Mouse (Mus musculus): ENCODE data around the gene Tmem231. TPM values are rescaled to one million over a fixed set of nuclear protein-coding genes. Genes with fewer than 3 reads are reported as not detected.

Gene Tmem231
- polyA plus RNA-seq, 1 experiment: 8.0 TPM

GRCm38 (mm10) chr8:111954844-111955594, 21.3 kb upstream of the Tmem231 start:
- no peaks in the 10 kb centered on the region for H3K4me1 ChIP-seq (ENCODE audit: control insufficient read depth, insufficient read depth, low read length)
- 75% methylated on average over 4 of the region's 4 CpGs for WGBS
- DNase-seq: no peak
- no peak overlapping the region for H3K4me3 ChIP-seq (replicated peaks; ENCODE audit: extremely low read depth, low read depth, low read length)
- TF ChIP-seq POLR2A (IDR thresholded peaks at IDR 0.05; ENCODE audit: borderline replicate concordance, extremely low read depth, low read depth, low read length): no peak
- TF ChIP-seq CTCF (IDR thresholded peaks at IDR 0.05; ENCODE audit: insufficient read depth, low read length): no peak

GRCm38 (mm10) chr8:111951936-111952335, 18.3 kb upstream of the Tmem231 start:
- TF ChIP-seq CTCF (IDR thresholded peaks at IDR 0.05; ENCODE audit: insufficient read depth, low read length): no peak
- no peak for TF ChIP-seq POLR2A (IDR thresholded peaks at IDR 0.05; ENCODE audit: borderline replicate concordance, extremely low read depth, low read depth, low read length)
- no peak overlapping the region for H3K4me3 ChIP-seq (replicated peaks; ENCODE audit: extremely low read depth, low read depth, low read length)
- 93% methylated on average over 5 of the region's 5 CpGs for WGBS
- no peaks in the 10 kb centered on the region; the same call in 1 of the 2 replicates for H3K4me1 ChIP-seq (ENCODE audit: control insufficient read depth, insufficient read depth, low read length)
- no peak for DNase-seq

DNA sequence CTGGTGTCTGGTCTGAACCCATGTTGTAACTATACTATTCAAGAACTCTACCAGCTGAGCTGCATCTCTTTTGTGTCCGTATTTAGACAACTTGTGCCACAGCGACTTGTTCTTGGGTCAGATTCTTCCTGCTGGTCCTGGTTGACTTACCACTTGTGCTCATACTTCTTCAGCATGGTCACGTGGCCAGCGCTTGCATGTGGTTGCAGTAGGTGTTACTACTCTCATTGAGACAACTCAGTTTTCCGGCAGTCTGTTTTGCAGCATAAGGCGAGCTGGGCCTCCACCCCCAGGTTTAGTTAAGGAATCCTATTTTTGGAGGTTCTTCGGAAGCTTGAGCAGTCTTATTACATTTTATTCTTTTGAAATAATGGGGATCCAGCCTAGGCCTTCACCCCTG, 17.6 kb upstream of the Tmem231 start:
- Histone ChIP-seq H3K4me1 (ENCODE audit: control insufficient read depth, insufficient read depth, low read length) (no peaks in the 10 kb centered on the region; the same call in 1 of the 2 replicates), H3K4me3 (replicated peaks; ENCODE audit: extremely low read depth, low read depth, low read length) (no peak overlapping the region)
- WGBS: 93% methylated on average over 7 of the region's 7 CpGs
- DNase-seq: no peak
- TF ChIP-seq CTCF (IDR thresholded peaks at IDR 0.05; ENCODE audit: insufficient read depth, low read length): no peak
- no peak for TF ChIP-seq POLR2A (IDR thresholded peaks at IDR 0.05; ENCODE audit: borderline replicate concordance, extremely low read depth, low read depth, low read length)

- no peaks in the 10 kb centered on the region; the same call in 1 of the 2 replicates for H3K4me1 ChIP-seq (ENCODE audit: control insufficient read depth, insufficient read depth, low read length)
- no peak overlapping the region for H3K4me3 ChIP-seq (replicated peaks; ENCODE audit: extremely low read depth, low read depth, low read length)
- no peak for DNase-seq
- TF ChIP-seq POLR2A (IDR thresholded peaks at IDR 0.05; ENCODE audit: borderline replicate concordance, extremely low read depth, low read depth, low read length) (no peak), CTCF (IDR thresholded peaks at IDR 0.05; ENCODE audit: insufficient read depth, low read length) (no peak)
- 73% methylated on average over 3 of the region's 3 CpGs for WGBS
Observed at GRCm38 (mm10) chr8:111950846-111951245, 17.2 kb upstream of the Tmem231 start.

GRCm38 (mm10) chr8:111947954-111948353, 14.3 kb upstream of the Tmem231 start:
- Histone ChIP-seq H3K4me1 (ENCODE audit: control insufficient read depth, insufficient read depth, low read length) (no peaks in the 10 kb centered on the region; the same call in 1 of the 2 replicates), H3K4me3 (replicated peaks; ENCODE audit: extremely low read depth, low read depth, low read length) (no peak overlapping the region)
- DNase-seq: no peak
- TF ChIP-seq CTCF (IDR thresholded peaks at IDR 0.05; ENCODE audit: insufficient read depth, low read length) (no peak), POLR2A (IDR thresholded peaks at IDR 0.05; ENCODE audit: borderline replicate concordance, extremely low read depth, low read depth, low read length) (no peak)
- WGBS: 92% methylated on average over 8 of the region's 8 CpGs

DNA sequence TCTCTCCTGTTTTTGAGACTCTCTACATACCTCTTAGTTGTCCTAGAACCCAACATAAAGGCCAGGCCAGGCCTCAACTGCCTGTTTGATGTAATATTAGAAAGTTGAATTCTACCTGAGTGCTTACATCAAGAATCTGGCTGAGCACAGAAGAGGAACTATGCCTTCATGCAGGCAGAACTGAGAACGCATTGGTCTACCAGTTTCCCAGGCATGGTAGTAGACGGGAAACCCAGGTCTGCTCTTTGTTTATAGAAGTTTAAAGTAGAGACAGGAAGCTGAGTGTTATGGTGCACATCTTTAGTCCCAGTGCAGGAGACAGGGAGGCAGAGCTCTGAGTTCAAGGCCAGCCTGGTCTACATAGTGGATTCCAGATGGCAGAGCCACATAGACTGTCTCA, 13.5 kb upstream of the Tmem231 start:
- Histone ChIP-seq H3K4me3 (replicated peaks; ENCODE audit: extremely low read depth, low read depth, low read length) (no peak overlapping the region), H3K4me1 (ENCODE audit: control insufficient read depth, insufficient read depth, low read length) (no peaks in the 10 kb centered on the region; the same call in 1 of the 2 replicates)
- TF ChIP-seq CTCF (IDR thresholded peaks at IDR 0.05; ENCODE audit: insufficient read depth, low read length) (no peak), POLR2A (IDR thresholded peaks at IDR 0.05; ENCODE audit: borderline replicate concordance, extremely low read depth, low read depth, low read length) (no peak)
- DNase-seq: no peak
- 47% methylated on average over 2 of the region's 2 CpGs for WGBS

GRCm38 (mm10) chr8:111943544-111943943, 9.9 kb upstream of the Tmem231 start:
- Histone ChIP-seq H3K4me3 (replicated peaks; ENCODE audit: extremely low read depth, low read depth, low read length) (no peak overlapping the region), H3K4me1 (ENCODE audit: control insufficient read depth, insufficient read depth, low read length) (peaks cover 5% of the 10 kb centered on the region; the same call in 1 of the 2 replicates)
- TF ChIP-seq POLR2A (IDR thresholded peaks at IDR 0.05; ENCODE audit: borderline replicate concordance, extremely low read depth, low read depth, low read length): no peak
- TF ChIP-seq CTCF (IDR thresholded peaks at IDR 0.05; ENCODE audit: insufficient read depth, low read length): no peak
- DNase-seq: no peak
- WGBS: 89% methylated on average over 2 of the region's 2 CpGs

- H3K4me1 ChIP-seq (ENCODE audit: control insufficient read depth, insufficient read depth, low read length): peaks cover 5% of the 10 kb centered on the region; the same call in 1 of the 2 replicates
- no peak for DNase-seq
- whole genome bisulfite sequencing: 0% methylated on average over 23 of the region's 23 CpGs
Observed at GRCm38 (mm10) chr8:111941101-111941454, 7.4 kb upstream of the Tmem231 start.

DNA sequence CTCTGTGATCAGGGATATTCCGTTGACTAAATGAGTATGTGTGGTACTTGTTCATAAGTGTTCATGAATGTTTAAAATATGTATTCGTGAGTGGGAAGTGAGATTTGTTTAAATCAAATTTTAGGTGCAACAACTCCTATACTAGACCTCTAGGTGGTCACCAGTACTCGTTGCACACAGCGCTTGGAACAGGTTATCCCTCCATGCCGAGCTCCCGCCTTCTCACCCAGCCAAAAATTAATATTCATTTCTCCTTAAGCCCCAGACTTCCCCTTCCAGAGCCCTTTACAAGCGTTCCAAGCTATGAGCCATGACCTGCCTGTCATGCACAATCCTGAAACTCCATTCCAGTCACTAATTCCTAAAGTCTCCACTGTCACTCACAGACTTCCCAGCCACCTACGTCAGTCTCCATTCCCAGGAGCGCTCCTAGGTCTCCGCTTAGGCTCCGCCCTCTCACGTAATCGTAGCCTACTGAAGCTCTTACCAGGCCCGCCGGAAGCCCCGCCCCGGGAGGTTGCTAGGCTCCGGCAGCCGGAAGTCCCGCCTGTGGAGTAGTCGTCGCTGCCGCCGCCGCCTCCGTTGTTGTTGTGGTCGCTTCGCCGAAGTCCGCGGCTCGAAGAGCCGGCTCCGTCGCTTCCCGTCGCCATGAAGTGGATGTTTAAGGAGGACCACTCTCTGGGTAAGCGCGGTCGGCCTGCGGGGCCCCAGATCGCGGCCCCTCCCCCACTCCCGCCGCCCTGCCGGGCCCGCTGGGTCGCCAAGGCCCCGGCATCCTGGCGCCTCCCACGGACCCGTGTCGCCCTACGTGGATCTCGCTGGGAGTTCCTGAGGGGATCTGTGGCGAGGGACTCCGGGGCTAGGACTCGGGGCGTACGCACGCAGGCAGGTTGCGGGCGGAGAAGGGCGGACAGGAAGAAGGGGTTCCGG, 6.8 kb upstream of the Tmem231 start, which contains the start of gene Gabarapl2:
Gene Gabarapl2, plus strand, starts transcription at position 533 of the 930 bp plus-strand sequence.
- WGBS: under 1% methylated on average over 65 of the region's 65 CpGs
- TF ChIP-seq CTCF (IDR thresholded peaks at IDR 0.05; ENCODE audit: insufficient read depth, low read length) (no peak), POLR2A (IDR thresholded peaks at IDR 0.05; ENCODE audit: borderline replicate concordance, extremely low read depth, low read depth, low read length) (peak; percentile 47; the same call in 1 of the 2 replicates)

More at GRCm38 (mm10) chr8:111941101-111941454, 7.4 kb upstream of the Tmem231 start:
- TF ChIP-seq POLR2A (IDR thresholded peaks at IDR 0.05; ENCODE audit: borderline replicate concordance, extremely low read depth, low read depth, low read length) (no peak), CTCF (IDR thresholded peaks at IDR 0.05; ENCODE audit: insufficient read depth, low read length) (no peak)
- peak overlapping the region; percentile 91 for H3K4me3 ChIP-seq (replicated peaks; ENCODE audit: extremely low read depth, low read depth, low read length)

More for the DNA sequence above, 6.8 kb upstream of the Tmem231 start, which contains the start of gene Gabarapl2:
- DNase-seq: peak; percentile 97
- Histone ChIP-seq H3K4me1 (ENCODE audit: control insufficient read depth, insufficient read depth, low read length) (peaks cover 5% of the 10 kb centered on the region; the same call in 1 of the 2 replicates), H3K4me3 (replicated peaks; ENCODE audit: extremely low read depth, low read depth, low read length) (peak within 1 kb of the TSS; percentile 91)
